Mouse (Mus musculus) testis, adult 2 months (tissue): Measurements from ENCODE around the gene Smco2. TPM values are rescaled to one million over a fixed set of nuclear protein-coding genes. Genes with fewer than 3 reads are reported as not detected.

Source experiments
- H3K27ac ChIP-seq: fragments of 200-500 bp; 2 replicates; pipeline ENCODE4 v1.5.1; 2012; ENCODE audit warnings: low read depth, low read length; ENCODE audit not compliant: control insufficient read depth, insufficient read depth
- H3K27me3 ChIP-seq: fragments of 200-500 bp; 2 replicates; pipeline ENCODE4 v1.6.1; 2012; ENCODE audit warnings: mild to moderate bottlenecking, low read length, moderate library complexity; ENCODE audit not compliant: control insufficient read depth, insufficient read depth
- H3K36me3 ChIP-seq: fragments of 200-500 bp; 2 replicates; pipeline ENCODE4 v1.6.1; 2012; ENCODE audit warnings: mild to moderate bottlenecking, low read length; ENCODE audit not compliant: control insufficient read depth, insufficient read depth
- H3K4me1 ChIP-seq: fragments of 200-500 bp; 2 replicates; pipeline ENCODE4 v1.6.1; 2012; ENCODE audit warnings: low read length; ENCODE audit not compliant: control insufficient read depth, insufficient read depth
- H3K4me3 ChIP-seq: fragments of 200-500 bp; 2 replicates; pipeline ENCODE4 v1.5.1; 2012; ENCODE audit warnings: low read depth, mild to moderate bottlenecking, low read length, moderate library complexity, mixed read lengths; ENCODE audit not compliant: control insufficient read depth
- CTCF ChIP-seq: fragments of 200-500 bp; IDR thresholded peaks from 2 replicates; pipeline ENCODE4 v1.5.1; 2012; ENCODE audit warnings: low read depth, mild to moderate bottlenecking, inconsistent platforms, low read length, moderate library complexity; ENCODE audit not compliant: control insufficient read depth, insufficient read depth, insufficient replicate concordance
- POLR2A ChIP-seq: fragments of 200-500 bp; IDR thresholded peaks from 2 replicates; pipeline ENCODE4 v1.6.1; 2012; ENCODE audit warnings: low read depth, mild to moderate bottlenecking, inconsistent platforms, low read length, moderate library complexity; ENCODE audit not compliant: control insufficient read depth
- polyA plus RNA-seq: library from polyadenylated mRNA; depleted of rRNA; stranded (reverse); fragments of >200 nt; gene quantifications from 2 replicates; pipeline ENCODE4 v1.2.3, GENCODE M21; 2012

Smco2 gene
- polyA plus RNA-seq, 1 experiment, result 299 TPM

DNA sequence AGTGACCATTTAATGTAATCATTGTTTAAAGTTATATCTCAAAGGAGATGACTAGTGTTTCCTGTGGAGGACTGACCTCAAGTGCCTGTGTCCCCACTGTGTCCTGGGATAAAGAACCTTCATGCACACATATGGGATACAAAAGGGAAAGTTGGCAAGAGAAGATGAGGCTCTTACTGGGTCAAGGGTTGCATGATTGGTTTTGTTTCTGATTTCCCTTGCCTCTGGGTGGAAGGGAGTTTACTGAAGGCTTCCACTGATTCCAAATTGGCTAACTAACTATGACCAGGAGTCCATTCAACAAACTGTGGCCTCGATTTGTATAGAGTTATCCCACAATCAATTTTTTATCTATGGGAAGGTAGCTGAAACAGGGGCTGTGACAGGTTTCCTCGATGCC is 53.7 kb downstream of the Smco2 start:
- no peaks in the 10 kb centered on the region for H3K27me3 ChIP-seq
- no peaks in the 10 kb centered on the region; the same call in 1 of the 2 replicates for H3K4me1 ChIP-seq
- H3K36me3 ChIP-seq, result no peaks in the 10 kb centered on the region
- H3K4me3 ChIP-seq, result no peak overlapping the region
- TF ChIP-seq CTCF, result no peak
- no peak for TF ChIP-seq POLR2A
- H3K27ac ChIP-seq, result no peak overlapping the region

DNA sequence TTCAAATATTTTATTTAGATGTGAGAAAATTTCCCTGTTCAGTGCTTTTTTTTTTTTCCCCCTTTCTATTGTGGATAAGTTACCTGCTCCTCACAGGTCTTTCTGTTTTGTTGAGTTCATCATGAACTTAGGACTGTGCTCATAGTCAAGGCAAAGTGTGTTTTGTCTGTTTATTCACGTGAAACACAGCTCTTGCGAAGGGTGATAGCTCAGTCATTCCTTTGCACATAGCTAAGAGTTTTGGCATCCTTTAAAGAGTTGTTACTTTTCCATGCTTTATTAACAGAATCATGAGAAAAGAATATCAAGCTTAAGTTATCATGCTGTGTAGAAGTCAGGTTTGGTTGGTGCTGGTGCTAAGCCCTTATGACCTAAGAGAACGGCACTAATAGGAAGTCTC is 54.8 kb downstream of the Smco2 start:
- no peaks in the 10 kb centered on the region for H3K36me3 ChIP-seq
- H3K4me3 ChIP-seq, result no peak overlapping the region
- no peak for TF ChIP-seq CTCF
- TF ChIP-seq POLR2A, result no peak
- H3K4me1 ChIP-seq, result no peaks in the 10 kb centered on the region; the same call in 1 of the 2 replicates
- H3K27me3 ChIP-seq, result no peaks in the 10 kb centered on the region
- H3K27ac ChIP-seq, result no peak overlapping the region

- Histone ChIP-seq H3K27me3 (no peaks in the 10 kb centered on the region), H3K36me3 (no peaks in the 10 kb centered on the region), H3K4me1 (no peaks in the 10 kb centered on the region), H3K27ac (no peak overlapping the region), H3K4me3 (no peak overlapping the region)
- TF ChIP-seq CTCF (no peak), POLR2A (no peak)
These were observed 56.3 kb downstream of the Smco2 start for GRCm38 (mm10) chr6:146906000-146906786.

DNA sequence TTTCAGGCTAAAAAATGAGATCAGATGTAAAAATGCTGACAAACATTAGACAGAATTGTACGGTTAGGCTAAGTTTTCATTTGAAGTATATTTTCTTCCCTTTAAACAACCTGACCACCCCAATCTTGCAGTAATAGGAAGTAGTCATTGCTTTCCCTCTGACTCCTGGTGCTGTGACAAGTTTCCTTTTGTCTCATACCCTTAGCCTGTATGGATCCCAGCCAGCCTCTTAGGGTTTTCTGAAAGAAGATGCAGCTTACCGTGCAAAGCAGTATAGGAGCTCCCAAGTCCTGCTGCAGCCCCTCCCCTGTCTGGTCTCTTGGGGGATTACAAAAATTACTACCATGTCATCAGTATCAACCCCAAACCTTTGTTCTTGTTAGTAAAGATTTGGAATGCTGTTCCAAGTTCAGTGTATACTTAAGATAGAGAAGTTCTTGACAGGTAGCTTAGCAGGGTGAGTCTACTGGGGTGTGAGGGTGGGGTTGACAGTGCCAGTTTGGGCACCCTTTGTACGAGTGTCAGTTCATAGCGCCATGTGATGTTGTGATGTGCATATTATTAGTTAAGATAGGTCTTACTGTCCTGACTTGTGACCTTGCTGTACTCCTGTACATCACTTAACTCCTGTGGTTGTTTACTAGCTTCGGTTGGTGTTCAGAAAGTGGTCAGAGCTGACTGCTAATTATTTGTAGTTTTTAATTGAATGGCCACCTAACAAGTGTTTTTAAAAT is 57.3 kb downstream of the Smco2 start:
- H3K27ac ChIP-seq, result no peak overlapping the region
- no peaks in the 10 kb centered on the region for H3K36me3 ChIP-seq
- H3K4me3 ChIP-seq, result no peak overlapping the region
- no peaks in the 10 kb centered on the region for H3K4me1 ChIP-seq
- TF ChIP-seq POLR2A (no peak), CTCF (no peak)
- no peaks in the 10 kb centered on the region for H3K27me3 ChIP-seq

GRCm38 (mm10) chr6:146907795-146908190 is 57.9 kb downstream of the Smco2 start:
- no peaks in the 10 kb centered on the region for H3K4me1 ChIP-seq
- TF ChIP-seq POLR2A (no peak), CTCF (no peak)
- H3K27me3 ChIP-seq, result no peaks in the 10 kb centered on the region
- no peak overlapping the region for H3K27ac ChIP-seq
- H3K36me3 ChIP-seq, result no peaks in the 10 kb centered on the region
- no peak overlapping the region for H3K4me3 ChIP-seq

DNA sequence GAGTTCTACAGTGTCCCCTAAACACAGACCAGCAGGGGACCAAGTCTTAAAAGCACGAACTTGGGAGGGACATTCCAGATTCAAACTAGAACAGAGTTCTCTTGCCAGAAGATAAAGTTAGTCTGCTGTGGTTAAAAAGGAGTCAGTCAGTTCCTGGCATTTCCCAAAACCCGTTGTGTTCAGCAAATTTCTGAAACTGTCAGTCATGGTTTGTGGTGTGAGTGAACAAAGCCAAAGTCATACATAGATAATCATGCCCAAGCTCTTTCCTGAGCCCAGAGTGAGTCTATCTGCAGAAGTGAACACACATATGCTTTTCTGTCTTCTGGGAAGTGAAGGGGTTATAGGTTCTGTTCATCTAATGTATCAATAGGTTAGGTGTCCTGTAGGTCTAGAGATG is 58.9 kb downstream of the Smco2 start:
- H3K4me1 ChIP-seq, result no peaks in the 10 kb centered on the region; the same call in 1 of the 2 replicates
- no peak overlapping the region for H3K27ac ChIP-seq
- no peak overlapping the region for H3K4me3 ChIP-seq
- H3K27me3 ChIP-seq, result no peaks in the 10 kb centered on the region
- no peak for TF ChIP-seq POLR2A
- H3K36me3 ChIP-seq, result no peaks in the 10 kb centered on the region

GRCm38 (mm10) chr6:146909725-146910489 is 60.0 kb downstream of the Smco2 start:
- no peak overlapping the region for H3K4me3 ChIP-seq
- H3K4me1 ChIP-seq, result no peaks in the 10 kb centered on the region; the same call in 1 of the 2 replicates
- no peak overlapping the region for H3K27ac ChIP-seq
- no peak for TF ChIP-seq POLR2A
- H3K36me3 ChIP-seq, result no peaks in the 10 kb centered on the region
- no peaks in the 10 kb centered on the region for H3K27me3 ChIP-seq
